Mouse (Mus musculus) liver, postnatal 0 days (tissue): Measurements from ENCODE around the gene Tmem234. TPM values are rescaled to one million over a fixed set of nuclear protein-coding genes. Genes with fewer than 3 reads are reported as not detected.

Source experiments
- ATAC-seq: fragments of 200-750 bp; cut with Nextera tagmentation; 2 replicates; pipeline ENCODE4 v1.8.0; 2017; ENCODE audit warnings: mild to moderate bottlenecking, moderate library complexity
- DNase-seq: peaks from one replicate; pipeline ENCODE4 v3.0.0-alpha.2; 2016
- H3K27ac ChIP-seq: fragments of 300-500 bp; sonication (generic); 2 replicates; pipeline ENCODE4 v1.5.1; 2014; ENCODE audit warnings: antibody characterized with exemption, moderate library complexity, mild to moderate bottlenecking, low read depth
- H3K27me3 ChIP-seq: fragments of 300-500 bp; sonication (generic); 2 replicates; pipeline ENCODE4 v1.6.1; 2014; ENCODE audit warnings: low read length, control low read depth, mixed read lengths; ENCODE audit not compliant: insufficient read depth
- H3K36me3 ChIP-seq: fragments of 300-500 bp; sonication (generic); replicated peaks from 2 replicates; pipeline ENCODE4 v1.6.1; 2014; ENCODE audit warnings: mild to moderate bottlenecking, control low read depth, low read length, moderate library complexity, mixed read lengths; ENCODE audit not compliant: insufficient read depth
- H3K4me1 ChIP-seq: fragments of 300-500 bp; sonication (generic); 2 replicates; pipeline ENCODE4 v1.6.1; 2014; ENCODE audit warnings: antibody characterized with exemption, mild to moderate bottlenecking, control low read depth; ENCODE audit not compliant: insufficient read depth
- H3K4me2 ChIP-seq: fragments of 300-500 bp; sonication (generic); 2 replicates; pipeline ENCODE4 v1.6.1; 2014; ENCODE audit warnings: low read depth, mild to moderate bottlenecking, low read length, moderate library complexity, mixed read lengths
- H3K4me3 ChIP-seq: fragments of 300-500 bp; sonication (generic); 2 replicates; pipeline ENCODE4 v1.5.1; 2014; ENCODE audit warnings: low read depth, low read length
- H3K9ac ChIP-seq: fragments of 300-500 bp; sonication (generic); replicated peaks from 2 replicates; pipeline ENCODE4 v1.6.1; 2014; ENCODE audit warnings: mild to moderate bottlenecking, moderate library complexity
- H3K9me3 ChIP-seq: fragments of 300-500 bp; sonication (generic); 2 replicates; pipeline ENCODE4 v1.6.1; 2016; ENCODE audit warnings: mild to moderate bottlenecking, control low read depth, low read length, mixed read lengths
- CTCF ChIP-seq: sonication (generic); IDR thresholded peaks from 2 replicates; pipeline ENCODE4 v1.5.1; 2016; ENCODE audit warnings: antibody characterized with exemption, low read depth
- EP300 ChIP-seq: IDR thresholded peaks from 2 replicates; pipeline ENCODE4 v1.6.1; 2016; ENCODE audit warnings: antibody characterized with exemption, low read depth, mild to moderate bottlenecking
- WGBS: fragments of 180-500 bp; shearing (Covaris S2); extraction: QIAGEN DNeasy Blood & Tissue Kit; methylation state at CpG from one replicate; pipeline ENCODE4 v1.1.7; 2014; ENCODE audit not compliant: insufficient replicate concordance; 5-methylcytosine and 5-hydroxymethylcytosine counted together
- polyA plus RNA-seq: library from polyadenylated mRNA; unstranded; fragments of >200 nt; fragmentation: Nextera tagmentation; extraction: Ambion mirVana; gene quantifications from 2 replicates; pipeline ENCODE4 v1.2.1, GENCODE M21; 2015

Gene Tmem234
- polyA plus RNA-seq, 1 experiment from 2014 or later, result 93.9 TPM

DNA sequence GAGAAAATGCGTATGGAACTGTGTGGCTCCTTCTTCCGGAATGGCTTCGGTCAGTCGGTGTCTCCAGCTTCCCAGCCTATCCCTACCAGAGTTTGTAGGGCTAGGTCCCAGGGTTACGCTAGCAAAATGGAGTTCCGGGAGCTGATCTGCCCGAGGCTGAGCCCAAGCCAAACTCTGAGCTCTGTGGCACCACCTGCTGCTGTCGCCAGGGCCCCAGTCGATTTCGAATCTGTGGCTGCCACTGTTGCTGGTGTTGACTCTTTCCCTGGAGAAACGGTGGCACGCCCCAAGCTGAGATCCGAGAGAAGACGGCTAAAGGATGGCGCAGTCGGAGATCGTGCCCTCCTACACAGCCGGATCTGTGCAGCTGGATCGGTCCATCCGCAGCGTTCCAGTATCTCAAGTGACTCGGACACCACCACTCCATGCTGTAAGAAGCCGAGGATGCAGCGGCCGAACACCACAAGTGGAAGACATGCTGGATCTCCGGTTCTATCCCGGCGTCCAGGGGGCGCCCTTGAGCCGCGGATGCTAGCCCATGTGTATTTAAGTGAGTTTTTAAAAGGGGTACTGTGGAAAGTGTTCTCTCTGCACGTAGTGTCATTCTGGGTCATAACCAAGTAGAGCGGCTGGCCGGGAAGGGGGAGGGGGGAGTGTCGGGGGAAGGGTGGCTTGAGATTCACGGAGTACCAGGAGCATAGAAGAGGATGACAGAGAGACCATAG lies 15.4 kb upstream of the Tmem234 start:
- H3K4me1 ChIP-seq, result peaks cover 23% of the 10 kb centered on the region
- DNase-seq, result peak; percentile 91

DNA sequence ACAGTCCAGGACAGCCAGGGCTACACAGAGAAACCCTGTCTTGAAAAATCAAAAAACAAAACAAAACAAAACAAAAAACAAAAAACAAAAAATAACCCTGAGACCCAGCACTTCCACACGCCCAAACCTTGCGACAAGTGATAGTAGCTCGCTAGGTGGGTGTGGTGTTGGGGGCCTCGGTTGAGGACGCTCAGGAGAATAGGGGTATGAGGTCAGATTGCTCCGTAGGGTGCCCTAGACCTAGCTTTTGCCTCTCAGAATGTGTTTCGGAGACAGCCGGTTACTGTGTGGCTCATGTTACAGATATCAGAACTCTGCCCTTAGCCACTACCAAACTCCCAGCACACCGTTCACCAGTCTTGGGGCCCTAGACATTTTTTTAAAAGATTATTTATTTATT lies 14.7 kb upstream of the Tmem234 start:
- peak overlapping the region; percentile 72 for H3K4me2 ChIP-seq
- no peak for TF ChIP-seq CTCF
- no peak for TF ChIP-seq EP300
- DNase-seq, result no peak
- no peaks in the 10 kb centered on the region for H3K27me3 ChIP-seq
- H3K27ac ChIP-seq, result peak overlapping the region; percentile 41; the same call in 1 of the 2 replicates
- ATAC-seq, result no peak
- WGBS, result 68% methylated on average over 9 of the region's 9 CpGs
- peak overlapping the region; percentile 63; the same call in 1 of the 2 replicates for H3K9ac ChIP-seq
- peak overlapping the region; percentile 53 for H3K4me3 ChIP-seq
- H3K36me3 ChIP-seq, result no peaks in the 10 kb centered on the region; the same call in 1 of the 2 replicates
- no peaks in the 10 kb centered on the region for H3K9me3 ChIP-seq
- H3K4me1 ChIP-seq, result peaks cover 23% of the 10 kb centered on the region; the same call in 1 of the 2 replicates

More for the DNA sequence above, 15.4 kb upstream of the Tmem234 start:
- 2% methylated on average over 36 of the region's 36 CpGs for WGBS
- peak overlapping the region; percentile 41 for H3K27ac ChIP-seq
- ATAC-seq, result peak; percentile 71
- H3K4me2 ChIP-seq, result peak overlapping the region; percentile 72
- H3K27me3 ChIP-seq, result no peaks in the 10 kb centered on the region
- H3K4me3 ChIP-seq, result peak overlapping the region; percentile 53
- TF ChIP-seq EP300 (no peak), CTCF (peak; percentile 90)
- H3K9me3 ChIP-seq, result no peaks in the 10 kb centered on the region
- H3K9ac ChIP-seq, result peak overlapping the region; percentile 63
- no peaks in the 10 kb centered on the region for H3K36me3 ChIP-seq

GRCm38 (mm10) chr4:129586943-129587342 lies 13.5 kb upstream of the Tmem234 start:
- Histone ChIP-seq H3K4me3 (no peak overlapping the region), H3K4me1 (peaks cover 23% of the 10 kb centered on the region; the same call in 1 of the 2 replicates), H3K4me2 (no peak overlapping the region), H3K9me3 (no peaks in the 10 kb centered on the region), H3K36me3 (peaks cover 12% of the 10 kb centered on the region), H3K27me3 (no peaks in the 10 kb centered on the region), H3K9ac (no peak overlapping the region), H3K27ac (no peak overlapping the region)
- DNase-seq (no peak), ATAC-seq (no peak)
- TF ChIP-seq CTCF (no peak), EP300 (no peak)
- 67% methylated on average over 1 of the region's 1 CpGs for WGBS

- no peaks in the 10 kb centered on the region for H3K27me3 ChIP-seq
- H3K4me2 ChIP-seq, result peak overlapping the region; percentile 48; the same call in 1 of the 2 replicates
- H3K9me3 ChIP-seq, result no peaks in the 10 kb centered on the region
- TF ChIP-seq CTCF (no peak), EP300 (peak; percentile 91)
- WGBS, result 51% methylated on average over 4 of the region's 4 CpGs
- DNase-seq (peak; percentile 43), ATAC-seq (peak; percentile 79)
- no peak overlapping the region for H3K4me3 ChIP-seq
- H3K36me3 ChIP-seq, result peaks cover 29% of the 10 kb centered on the region
- H3K9ac ChIP-seq, result no peak overlapping the region
- peak overlapping the region; percentile 57; the same call in 1 of the 2 replicates for H3K27ac ChIP-seq
- peaks cover 23% of the 10 kb centered on the region; the same call in 1 of the 2 replicates for H3K4me1 ChIP-seq
Measured at GRCm38 (mm10) chr4:129588865-129589264, 11.6 kb upstream of the Tmem234 start.

GRCm38 (mm10) chr4:129608426-129609025 lies 8.1 kb downstream of the Tmem234 start:
- Histone ChIP-seq H3K4me3 (no peak overlapping the region), H3K9me3 (no peaks in the 10 kb centered on the region), H3K4me2 (no peak overlapping the region), H3K9ac (no peak overlapping the region), H3K4me1 (peaks cover 5% of the 10 kb centered on the region; the same call in 1 of the 2 replicates), H3K27me3 (no peaks in the 10 kb centered on the region), H3K27ac (peak overlapping the region; percentile 55; the same call in 1 of the 2 replicates), H3K36me3 (peaks cover 44% of the 10 kb centered on the region)
- peak; percentile 91 for ATAC-seq
- peak; percentile 88 for DNase-seq
- WGBS, result 39% methylated on average over 7 of the region's 7 CpGs
- TF ChIP-seq EP300, result no peak
- TF ChIP-seq CTCF, result peak; percentile 97

- ATAC-seq (no peak; the same call in 1 of the 2 replicates), DNase-seq (no peak)
- Histone ChIP-seq H3K36me3 (peaks cover 37% of the 10 kb centered on the region), H3K4me3 (no peak overlapping the region), H3K9ac (no peak overlapping the region), H3K4me1 (peaks cover 5% of the 10 kb centered on the region; the same call in 1 of the 2 replicates), H3K4me2 (no peak overlapping the region), H3K27ac (no peak overlapping the region), H3K9me3 (no peaks in the 10 kb centered on the region), H3K27me3 (no peaks in the 10 kb centered on the region)
- 77% methylated on average over 12 of the region's 12 CpGs for WGBS
- no peak for TF ChIP-seq CTCF
- no peak for TF ChIP-seq EP300
Measured at GRCm38 (mm10) chr4:129609139-129609631, 8.7 kb downstream of the Tmem234 start.
